In genomic region chr10:76120124-76120711, GRCm38 (mm10) we compare ENCODE assay signal across 20 mouse cellular contexts. TPM values are rescaled to one million over a fixed set of nuclear protein-coding genes. Genes with fewer than 3 reads are reported as not detected.
A peak's percentile ranks its signal among the peaks of the same experiment; 100 is the strongest.
DNase-seq lines count a peak whose midpoint lies in the region; ATAC-seq and TF ChIP-seq lines count a peak whose summit lies in the region.
"Had no signal": no experiment of that assay in that cellular context is flagged by ENCODE, and none has a peak within 500 bp of the region (broad histone marks: within the 10 kb centered on the region; RNA-seq: fewer than 3 reads in every experiment).

No protein-coding gene starts in this region.

- no peak overlapping the region for H3K9ac ChIP-seq in forebrain, embryonic 14.5 days (ENCODE audit: low read length)
- H3K9ac ChIP-seq in forebrain, postnatal 0 days = no peak overlapping the region
- no peak overlapping the region for H3K9ac ChIP-seq in lung, embryonic 14.5 days
- H3K9ac ChIP-seq: heart, embryonic 12.5 days; liver, embryonic 13.5 days had no signal

- H3K36me3 ChIP-seq in forebrain, embryonic 14.5 days (ENCODE audit: control insufficient read depth, insufficient read depth, low read length) = no peaks in the 10 kb centered on the region
- H3K36me3 ChIP-seq in forebrain, postnatal 0 days (ENCODE audit: insufficient read depth) = no peaks in the 10 kb centered on the region
- no peaks in the 10 kb centered on the region for H3K36me3 ChIP-seq in lung, embryonic 14.5 days (ENCODE audit: insufficient read depth)
- H3K36me3 ChIP-seq: heart, embryonic 12.5 days; liver, embryonic 13.5 days had no signal

- no peak overlapping the region for H3K4me2 ChIP-seq in forebrain, embryonic 14.5 days (ENCODE audit: low read length)
- H3K4me2 ChIP-seq in forebrain, postnatal 0 days (ENCODE audit: low read depth) = no peak overlapping the region
- H3K4me2 ChIP-seq in lung, embryonic 14.5 days = no peak overlapping the region
- H3K4me2 ChIP-seq: heart, embryonic 12.5 days; liver, embryonic 13.5 days had no signal

- DNase-seq in forebrain, embryonic 14.5 days (ENCODE audit: low spot score) = peak; percentile 59
- no peak for DNase-seq in forebrain, postnatal 0 days
- DNase-seq in lung, embryonic 14.5 days = peak; percentile 33
- DNase-seq in lung, postnatal 25 days (ENCODE audit: low spot score) = no peak
- DNase-seq in Patski (ENCODE audit: low read depth, low spot score) = peak; percentile 57
- DNase-seq in mesoderm, embryonic 11.5 days (ENCODE audit: low read depth, low spot score) = peak; percentile 12
- DNase-seq in right cerebral cortex, adult 18-20 months = no peak
- no peak for DNase-seq in left cerebral cortex, adult 2 months (ENCODE audit: extremely low spot score in 1 of 2, low spot score in 2 of 2)
- DNase-seq: adrenal gland, postnatal 14 days; B cell, adult 2 months; cerebellum, adult 8-10 months; heart, postnatal 4 days; layer of hippocampus, adult 9-11 months; liver, embryonic 13.5 days had no signal

- H3K4me1 ChIP-seq in forebrain, embryonic 14.5 days (ENCODE audit: control insufficient read depth, insufficient read depth, low read length) = no peaks in the 10 kb centered on the region; the same call in 1 of the 2 replicates
- H3K4me1 ChIP-seq in forebrain, postnatal 0 days (ENCODE audit: insufficient read depth) = no peaks in the 10 kb centered on the region
- H3K4me1 ChIP-seq in lung, embryonic 14.5 days (ENCODE audit: insufficient read depth) = no peaks in the 10 kb centered on the region

- ATAC-seq in forebrain, embryonic 14.5 days = no peak
- ATAC-seq in forebrain, postnatal 0 days = no peak
- no peak for ATAC-seq in lung, embryonic 14.5 days (ENCODE audit: insufficient read depth)
- peak; percentile 65 for ATAC-seq in Patski
- ATAC-seq: lung, postnatal 0 days had no signal

- H3K27me3 ChIP-seq in forebrain, embryonic 14.5 days (replicated peaks; ENCODE audit: control insufficient read depth, insufficient read depth, low read length) = no peaks in the 10 kb centered on the region
- H3K27me3 ChIP-seq in forebrain, postnatal 0 days (ENCODE audit: insufficient read depth, low read length) = no peaks in the 10 kb centered on the region
- H3K27me3 ChIP-seq in lung, embryonic 14.5 days (ENCODE audit: insufficient read depth, low read length) = no peaks in the 10 kb centered on the region
- H3K27me3 ChIP-seq in Patski = no peaks in the 10 kb centered on the region
- H3K27me3 ChIP-seq: heart, embryonic 12.5 days; liver, embryonic 13.5 days; megakaryocyte, embryonic 14.5 days had no signal

- POLR2A ChIA-PET in Patski (lab: Charles Lee) = no interaction called here

- no peak for TF ChIP-seq CTCF in forebrain, postnatal 0 days (IDR thresholded peaks at IDR 0.05; ENCODE audit: low read depth)
- no peak for TF ChIP-seq CTCF in lung, embryonic 14.5 days (IDR thresholded peaks at IDR 0.05; ENCODE audit: low read depth)
- no peak for TF ChIP-seq CTCF in Patski (IDR thresholded peaks at IDR 0.05)
- no peak for TF ChIP-seq CTCF in left cerebral cortex, adult 2 months (IDR thresholded peaks at IDR 0.05)

- CTCF ChIA-PET in Patski (lab: Charles Lee) = interaction anchor here (0.6 to 1.3 kb wide), 4 partner anchors 10 to 57 kb away, joined by 3 to 5 read pairs (median 4); no protein-coding TSS in a partner anchor

- 15% methylated on average over 4 of the region's 4 CpGs for WGBS in forebrain, embryonic 14.5 days
- WGBS in forebrain, postnatal 0 days = 11% methylated on average over 4 of the region's 4 CpGs
- 20% methylated on average over 4 of the region's 4 CpGs for WGBS in lung, embryonic 14.5 days

- intact Hi-C loops in left cerebral cortex, adult 2 months (cut with DNase I) = no loop called here

- no peaks in the 10 kb centered on the region for H3K9me3 ChIP-seq in forebrain, embryonic 14.5 days (replicated peaks; ENCODE audit: control insufficient read depth, low read length)
- H3K9me3 ChIP-seq in forebrain, postnatal 0 days (ENCODE audit: low read length) = no peaks in the 10 kb centered on the region
- H3K9me3 ChIP-seq in lung, embryonic 14.5 days (ENCODE audit: low read depth, low read length) = no peaks in the 10 kb centered on the region
- H3K9me3 ChIP-seq: heart, embryonic 12.5 days; liver, embryonic 13.5 days had no signal

- H3K27ac ChIP-seq in forebrain, embryonic 14.5 days (ENCODE audit: low read depth, low read length) = no peak overlapping the region
- H3K27ac ChIP-seq in forebrain, postnatal 0 days (ENCODE audit: low read depth, low read length) = no peak overlapping the region
- H3K27ac ChIP-seq in lung, embryonic 14.5 days (ENCODE audit: low read depth) = no peak overlapping the region
- no peak overlapping the region for H3K27ac ChIP-seq in left cerebral cortex, adult 2 months
- H3K27ac ChIP-seq: liver, embryonic 13.5 days had no signal

- in situ Hi-C loops in Patski (cut with MboI; ENCODE audit: low pct_unique_long_range_greater_than_20kb) = no loop called here

- no peak overlapping the region for H3K4me3 ChIP-seq in forebrain, embryonic 14.5 days (ENCODE audit: low read depth, low read length)
- no peak overlapping the region for H3K4me3 ChIP-seq in forebrain, postnatal 0 days (ENCODE audit: low read depth, low read length)
- H3K4me3 ChIP-seq in lung, embryonic 14.5 days (ENCODE audit: low read depth, low read length) = no peak overlapping the region
- no peak overlapping the region for H3K4me3 ChIP-seq in left cerebral cortex, adult 2 months
- H3K4me3 ChIP-seq: heart, embryonic 12.5 days; liver, embryonic 13.5 days; megakaryocyte, embryonic 14.5 days had no signal

RNA-seq across cellular contexts. Expression of gene Slc5a4b, which starts 9.5 kb away (rescaled TPM):
- polyA plus RNA-seq in forebrain, embryonic 14.5 days (2014; fragmentation: Nextera tagmentation; extraction: Ambion mirVana) = not detected in 2 replicates
- 0.15 TPM in 1 of 2 replicates, not detected in the other for total RNA-seq in forebrain, postnatal 0 days (2014; rRNA removed)
- 0.05 TPM in 1 of 2 replicates, not detected in the other for polyA plus RNA-seq in forebrain, postnatal 0 days (2015; fragmentation: Nextera tagmentation; extraction: Ambion mirVana)
- not detected in 2 replicates for polyA plus RNA-seq in lung, embryonic 14.5 days (2014; fragmentation: Nextera tagmentation; extraction: Ambion mirVana)
- polyA plus RNA-seq in Patski (2021) = not detected
- total RNA-seq in left cerebral cortex, adult 2 months (2021) = not detected
- total RNA-seq: adrenal gland, postnatal 14 days; gastrocnemius, postnatal 4 days; heart, postnatal 4 days had no signal
- polyA plus RNA-seq: heart, embryonic 12.5 days; limb, embryonic 11.5 days; urinary bladder, adult 2 months had no signal

RNA-seq across cellular contexts. Expression of gene Slc5a4a, which starts 27.0 kb away (rescaled TPM):
- not detected in 2 replicates for polyA plus RNA-seq in forebrain, embryonic 14.5 days (2014; fragmentation: Nextera tagmentation; extraction: Ambion mirVana)
- 0.10 TPM in 1 of 2 replicates, not detected in the other for total RNA-seq in forebrain, postnatal 0 days (2014; rRNA removed)
- 0.19 TPM in 1 of 2 replicates, not detected in the other for polyA plus RNA-seq in forebrain, postnatal 0 days (2015; fragmentation: Nextera tagmentation; extraction: Ambion mirVana)
- not detected in 2 replicates for polyA plus RNA-seq in lung, embryonic 14.5 days (2014; fragmentation: Nextera tagmentation; extraction: Ambion mirVana)
- polyA plus RNA-seq in Patski (2021) = not detected
- not detected for total RNA-seq in left cerebral cortex, adult 2 months (2021)
- total RNA-seq: adrenal gland, postnatal 14 days; gastrocnemius, postnatal 4 days; heart, postnatal 4 days had no signal
- polyA plus RNA-seq: heart, embryonic 12.5 days; limb, embryonic 11.5 days; liver, embryonic 13.5 days; lung, postnatal 0 days; urinary bladder, adult 2 months had no signal

Comparison
In these comparisons a context has a peak if more than half of its experiments do, and no peak if none do; other contexts are left out.
1. DNase-seq: peak in forebrain, embryonic 14.5 days (single experiment), lung, embryonic 14.5 days (single experiment), Patski (single experiment) and mesoderm, embryonic 11.5 days (single experiment); none in forebrain, postnatal 0 days (single experiment), lung, postnatal 25 days (single experiment), right cerebral cortex, adult 18-20 months (single experiment) and left cerebral cortex, adult 2 months (0 of 2).